Comparison of ENCODE assay signal across 10 mouse cellular contexts in the genomic region with DNA sequence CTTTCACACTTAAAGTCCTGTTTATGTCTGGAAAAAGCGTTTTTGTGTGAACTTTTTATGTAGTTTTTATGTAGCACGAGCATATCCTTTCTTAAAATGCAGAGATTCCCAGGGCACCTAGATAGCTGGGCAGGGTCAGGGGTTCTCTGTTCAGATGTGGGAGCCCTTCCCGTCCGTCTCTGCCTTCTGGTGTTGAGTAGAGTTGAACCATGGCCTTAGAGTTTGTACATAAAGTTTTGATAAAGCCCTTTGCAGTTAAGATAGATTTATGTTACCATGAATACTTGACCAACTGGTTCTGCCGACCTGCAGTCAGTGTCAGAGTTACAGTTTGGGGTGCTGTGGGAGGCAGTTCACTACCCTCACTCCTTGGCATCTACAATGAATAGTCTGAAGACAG.
"Had no signal": no experiment of that assay in that cellular context is flagged by ENCODE, and none has a peak within 500 bp of the region (broad histone marks: within the 10 kb centered on the region; RNA-seq: fewer than 3 reads in every experiment).

No protein-coding gene starts in this region.

- H3K9ac ChIP-seq: limb, embryonic 12.5 days; liver, embryonic 14.5 days; midbrain, embryonic 15.5 days; neural tube, embryonic 12.5 days had no signal

- H3K9me3 ChIP-seq: limb, embryonic 12.5 days; megakaryocyte, embryonic 14.5 days; midbrain, embryonic 15.5 days; neural tube, embryonic 12.5 days had no signal

- H3K4me1 ChIP-seq: neural tube, embryonic 12.5 days had no signal

- H3K4me2 ChIP-seq: limb, embryonic 12.5 days; midbrain, embryonic 11.5 days; midbrain, embryonic 15.5 days; neural tube, embryonic 12.5 days had no signal

- ATAC-seq: midbrain, embryonic 15.5 days had no signal

- H3K4me3 ChIP-seq: limb, embryonic 12.5 days; midbrain, embryonic 15.5 days; neural tube, embryonic 12.5 days had no signal

- DNase-seq: layer of hippocampus, postnatal 36 days; lung, postnatal 10 days; thymus, adult 18-20 months; thymus, postnatal 14 days had no signal

- H3K36me3 ChIP-seq: midbrain, embryonic 15.5 days; neural tube, embryonic 12.5 days had no signal

- H3K27me3 ChIP-seq: limb, embryonic 12.5 days; megakaryocyte, embryonic 14.5 days; midbrain, embryonic 15.5 days; neural tube, embryonic 12.5 days had no signal

- H3K27ac ChIP-seq: limb, embryonic 12.5 days; liver, embryonic 14.5 days; neural tube, embryonic 12.5 days had no signal
